Mouse (Mus musculus) spleen, adult 2 months (tissue): ENCODE measurements at regions not wholly inside any gene's neighbourhood (a gene's known extent, or its start where the extent isn't known, plus 50 kb on each side); places are given as distances from the start of the nearest gene placed in this dataset.

Experiments
- DNase-seq, 2 experiments: peaks; one replicate each; pipeline versions ENCODE4 v3.0.0 to v3.0.0-alpha.2; 2012 to 2021; ENCODE audit warnings: low spot score in 2 of 2, low read depth in 1 of 2
- H3K27ac ChIP-seq: fragments of 200-500 bp; 2 replicates; pipeline ENCODE4 v1.5.1; 2012; ENCODE audit warnings: low read length, inconsistent platforms; ENCODE audit not compliant: insufficient read depth
- H3K27me3 ChIP-seq: fragments of 200-500 bp; 2 replicates; pipeline ENCODE4 v1.6.1; 2012; ENCODE audit warnings: mild to moderate bottlenecking, moderate library complexity, low read length, inconsistent platforms; ENCODE audit not compliant: control insufficient read depth, insufficient read depth
- H3K36me3 ChIP-seq: fragments of 200-500 bp; 2 replicates; pipeline ENCODE4 v1.6.1; 2012; ENCODE audit warnings: mild to moderate bottlenecking, low read length, inconsistent platforms; ENCODE audit not compliant: control insufficient read depth, insufficient read depth
- H3K4me1 ChIP-seq: fragments of 200-500 bp; 2 replicates; pipeline ENCODE4 v1.6.1; 2011; ENCODE audit warnings: inconsistent platforms; ENCODE audit not compliant: control insufficient read depth, insufficient read depth, insufficient read length
- H3K4me3 ChIP-seq: fragments of 200-500 bp; 2 replicates; pipeline ENCODE4 v1.5.1; 2011; ENCODE audit warnings: mild to moderate bottlenecking, inconsistent platforms; ENCODE audit not compliant: insufficient read depth, insufficient read length; ENCODE audit errors: extremely low read depth
- CTCF ChIP-seq: fragments of 200-500 bp; IDR thresholded peaks from 2 replicates; pipeline ENCODE4 v1.5.1; 2011; ENCODE audit warnings: mild to moderate bottlenecking, inconsistent platforms; ENCODE audit not compliant: insufficient read depth, insufficient read length, insufficient replicate concordance; ENCODE audit errors: extremely low read depth
- POLR2A ChIP-seq: fragments of 200-500 bp; IDR thresholded peaks from 2 replicates; pipeline ENCODE4 v1.6.1; 2011; ENCODE audit warnings: low read depth, low read length, inconsistent platforms
- WGBS: fragments of 180-500 bp; shearing (Covaris S2); methylation state at CpG from one replicate; pipeline ENCODE4 v1.1.7; 2018; 5-methylcytosine and 5-hydroxymethylcytosine counted together

DNA sequence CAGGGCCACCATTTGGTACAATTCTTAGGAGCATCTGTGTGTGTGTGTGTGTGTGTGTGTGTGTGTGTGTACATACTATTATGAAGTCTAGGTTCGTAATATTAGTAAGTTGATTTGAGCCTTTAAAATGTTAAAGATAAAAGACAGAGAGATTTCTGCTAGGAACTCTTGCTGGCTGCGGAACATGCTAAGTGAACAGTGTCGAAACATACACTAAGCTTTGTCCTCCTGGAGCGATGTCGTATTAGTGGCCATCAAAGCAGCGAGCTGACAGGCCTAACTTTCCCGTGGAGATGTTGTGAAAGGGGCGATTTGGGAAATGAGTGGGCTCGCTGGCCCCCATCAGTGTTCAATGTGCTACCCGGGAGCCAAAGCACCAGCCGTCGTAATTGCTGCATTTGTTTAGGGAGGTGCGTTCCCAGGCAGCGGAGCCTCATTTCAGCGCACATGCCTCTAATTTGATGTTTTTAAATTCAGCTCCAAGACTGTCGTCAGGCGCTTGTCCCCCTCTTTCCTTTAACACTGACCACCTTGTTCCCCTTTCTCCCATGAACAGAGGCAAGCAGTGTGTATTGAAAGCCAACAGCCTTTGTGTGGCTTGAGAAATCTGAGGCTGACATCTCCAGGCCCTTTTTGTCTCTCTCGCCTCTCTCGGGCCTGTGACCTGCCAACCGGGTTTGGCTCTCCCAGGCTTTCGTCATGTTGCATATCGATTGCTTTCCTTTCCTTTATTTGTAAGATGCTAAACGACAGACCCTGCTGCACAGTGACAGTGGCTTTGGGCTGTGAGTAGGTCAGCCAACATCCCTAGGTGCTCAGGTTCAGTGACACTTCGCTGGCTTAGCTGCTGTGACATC, 426.3 kb downstream of the Sorl1 start:
- TF ChIP-seq CTCF (no peak), POLR2A (no peak)
- Histone ChIP-seq H3K27me3 (no peaks in the 10 kb centered on the region), H3K36me3 (no peaks in the 10 kb centered on the region), H3K4me3 (no peak overlapping the region), H3K27ac (no peak overlapping the region), H3K4me1 (no peaks in the 10 kb centered on the region)
- WGBS, result 90% methylated on average over 24 of the region's 24 CpGs
- DNase-seq, result no peak

DNA sequence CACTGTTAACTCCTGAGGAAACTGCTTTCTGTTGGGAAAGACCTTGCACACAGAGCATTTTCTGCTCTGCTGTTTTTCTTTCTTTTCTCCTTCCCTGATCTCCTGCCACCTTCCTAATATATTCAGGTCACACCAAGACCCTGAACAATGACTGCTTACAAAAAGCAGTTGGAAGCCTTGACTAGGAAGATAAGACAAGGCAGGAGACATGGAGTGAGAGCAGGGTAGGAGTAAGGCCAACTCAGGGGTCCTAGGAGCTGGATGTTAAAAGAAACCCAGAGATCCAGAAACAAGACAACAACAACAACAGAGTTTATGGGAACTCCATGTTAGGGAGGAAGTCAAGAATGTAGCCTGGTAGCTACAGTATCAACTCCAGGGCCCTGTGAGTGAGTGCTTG, 426.9 kb downstream of the Sorl1 start:
- Histone ChIP-seq H3K36me3 (no peaks in the 10 kb centered on the region), H3K4me1 (no peaks in the 10 kb centered on the region), H3K27ac (no peak overlapping the region), H3K4me3 (no peak overlapping the region), H3K27me3 (no peaks in the 10 kb centered on the region)
- no peak for DNase-seq
- TF ChIP-seq POLR2A (no peak), CTCF (no peak)

DNA sequence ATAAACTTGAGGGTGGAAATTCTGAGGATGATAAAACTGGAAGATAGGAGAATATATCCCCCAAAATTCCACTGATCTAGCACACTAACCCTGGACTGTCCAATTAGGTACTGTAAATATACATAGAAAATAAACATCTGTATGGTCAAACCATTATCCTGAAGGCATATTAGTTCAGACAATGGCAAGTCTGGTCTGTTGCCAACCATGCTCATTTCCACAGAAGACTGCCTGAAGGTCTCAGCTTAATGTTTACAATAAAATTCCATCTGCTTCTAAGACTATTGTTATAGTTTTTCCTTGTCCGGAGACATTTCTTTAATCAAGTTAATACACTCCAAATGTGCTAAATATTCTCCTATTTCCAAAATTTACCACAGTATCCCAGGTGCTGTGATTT, 441.2 kb downstream of the Sorl1 start:
- Histone ChIP-seq H3K27me3 (no peaks in the 10 kb centered on the region), H3K36me3 (no peaks in the 10 kb centered on the region), H3K4me1 (no peaks in the 10 kb centered on the region), H3K4me3 (no peak overlapping the region), H3K27ac (no peak overlapping the region)
- no peak for TF ChIP-seq POLR2A
- no peak for TF ChIP-seq CTCF
- DNase-seq, result no peak
- 84% methylated on average over 1 of the region's 1 CpGs for WGBS

DNA sequence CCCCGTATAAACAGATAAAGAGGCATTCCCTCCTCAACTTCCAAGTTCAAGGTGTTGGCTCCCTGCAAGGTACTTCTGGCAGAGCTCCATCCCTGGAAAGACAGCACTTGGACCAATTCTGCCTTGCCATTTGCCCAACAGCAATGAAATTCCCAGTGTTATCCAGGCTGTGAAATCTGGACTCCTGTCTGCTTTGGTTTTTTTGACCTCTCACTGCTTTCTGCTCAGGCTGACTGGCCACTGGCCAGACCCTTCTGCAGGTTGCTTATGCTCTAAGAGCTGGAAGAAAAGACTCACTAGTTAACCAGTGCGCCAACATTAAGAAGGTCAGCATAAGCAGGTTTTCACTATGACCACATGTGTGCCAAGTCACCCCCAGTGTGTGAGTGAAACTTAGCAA, 448.4 kb downstream of the Sorl1 start:
- Histone ChIP-seq H3K27ac (no peak overlapping the region), H3K4me1 (no peaks in the 10 kb centered on the region), H3K27me3 (no peaks in the 10 kb centered on the region), H3K4me3 (no peak overlapping the region), H3K36me3 (no peaks in the 10 kb centered on the region)
- WGBS, result 95% methylated on average over 2 of the region's 2 CpGs
- no peak for TF ChIP-seq POLR2A
- no peak for TF ChIP-seq CTCF
- no peak for DNase-seq

DNA sequence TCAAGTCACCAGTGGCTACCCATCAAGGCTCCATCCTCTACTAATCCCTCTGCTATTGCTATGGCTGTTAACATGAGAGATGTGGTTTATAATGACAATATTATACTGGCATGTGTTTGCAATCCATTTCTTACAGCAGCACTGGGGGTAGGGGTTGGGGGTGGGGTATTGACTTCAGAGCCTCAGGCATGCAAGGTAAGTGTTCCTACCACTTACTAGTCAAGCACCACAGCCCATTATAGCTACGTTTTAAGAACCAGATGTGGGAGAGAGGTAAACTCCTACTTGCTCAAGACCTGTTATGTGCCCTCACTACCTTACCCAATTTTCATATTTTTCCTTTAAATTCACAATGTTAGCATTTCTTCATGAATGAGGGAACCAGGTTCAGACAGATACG, 451.1 kb downstream of the Sorl1 start:
- Histone ChIP-seq H3K4me3 (no peak overlapping the region), H3K27ac (no peak overlapping the region), H3K36me3 (no peaks in the 10 kb centered on the region), H3K4me1 (no peaks in the 10 kb centered on the region), H3K27me3 (no peaks in the 10 kb centered on the region)
- DNase-seq, result no peak
- 85% methylated on average over 2 of the region's 2 CpGs for WGBS
- TF ChIP-seq CTCF, result no peak
- TF ChIP-seq POLR2A, result no peak

DNA sequence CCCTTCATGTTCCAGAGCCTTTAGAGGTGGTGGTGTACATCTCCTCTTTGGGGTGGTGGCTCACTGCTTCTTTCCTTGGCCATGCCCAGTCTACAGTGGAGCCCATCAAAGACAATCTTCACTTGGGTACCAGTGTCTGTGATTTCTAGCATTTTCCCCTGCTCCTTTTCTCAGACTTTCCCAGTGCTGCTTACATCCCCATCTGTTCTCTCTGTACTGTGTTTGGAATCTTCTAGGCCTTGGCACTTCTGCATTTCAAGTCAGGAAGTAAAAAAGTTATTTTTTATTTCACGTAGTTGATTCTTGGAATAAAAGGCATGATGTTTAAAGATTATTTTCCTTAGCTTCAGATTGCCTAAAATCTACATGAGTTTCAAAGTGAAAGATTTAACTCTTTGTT, 455.4 kb downstream of the Sorl1 start:
- Histone ChIP-seq H3K36me3 (no peaks in the 10 kb centered on the region), H3K4me1 (no peaks in the 10 kb centered on the region), H3K27me3 (no peaks in the 10 kb centered on the region), H3K4me3 (no peak overlapping the region), H3K27ac (no peak overlapping the region)
- 58% methylated on average over 1 of the region's 1 CpGs for WGBS
- no peak for DNase-seq
- no peak for TF ChIP-seq POLR2A
- no peak for TF ChIP-seq CTCF

DNA sequence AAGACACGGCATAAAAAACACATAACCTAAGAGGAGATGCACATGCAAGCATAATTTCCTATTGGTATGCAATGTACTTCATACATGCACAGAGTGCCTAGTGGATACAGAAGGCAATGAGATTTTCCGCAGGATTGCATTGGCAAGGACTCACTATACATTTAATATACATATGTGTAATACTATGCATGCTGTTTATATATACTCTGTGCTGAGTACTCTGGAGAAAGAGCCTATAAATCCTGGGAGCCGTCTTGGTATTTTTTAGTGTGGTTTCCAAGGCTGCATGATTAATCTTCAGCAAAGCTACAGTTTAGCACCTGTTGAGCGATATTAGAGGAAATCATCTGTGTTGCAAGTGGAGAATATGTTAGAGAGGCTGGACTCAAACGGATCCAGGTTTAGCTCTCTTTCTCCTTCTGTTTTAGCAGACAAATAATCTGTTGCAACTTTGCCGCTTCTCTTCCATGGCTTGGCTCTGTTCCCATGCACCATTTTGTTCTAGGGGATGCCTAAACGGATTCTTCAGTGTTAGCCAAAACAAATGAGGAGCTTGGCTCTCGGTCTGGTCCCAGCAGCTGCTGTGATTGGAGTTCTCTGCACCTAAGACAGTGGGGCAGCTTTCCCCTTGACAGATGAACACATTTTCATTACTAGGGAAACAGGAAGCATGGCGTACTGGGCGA, 459.0 kb downstream of the Sorl1 start:
- DNase-seq, result no peak
- no peak for TF ChIP-seq CTCF
- no peak for TF ChIP-seq POLR2A
- H3K27ac ChIP-seq, result no peak overlapping the region

More for the DNA sequence above, 459.0 kb downstream of the Sorl1 start:
- no peaks in the 10 kb centered on the region for H3K4me1 ChIP-seq
- 83% methylated on average over 10 of the region's 10 CpGs for WGBS
- H3K27me3 ChIP-seq, result no peaks in the 10 kb centered on the region
- H3K36me3 ChIP-seq, result no peaks in the 10 kb centered on the region
- no peak overlapping the region for H3K4me3 ChIP-seq
